Mouse (Mus musculus) kidney, adult 9 months (tissue): Measurements from ENCODE around the gene Lamtor2.
"Not testable (repeated sequence)": the region's sequence is repeated elsewhere in the genome, so short reads cannot be mapped to it uniquely, and the experiment has no call there.

Source experiments
- DNase-seq: peaks from one replicate; pipeline ENCODE4 v3.0.0; 2022

The Lamtor2 gene

DNA sequence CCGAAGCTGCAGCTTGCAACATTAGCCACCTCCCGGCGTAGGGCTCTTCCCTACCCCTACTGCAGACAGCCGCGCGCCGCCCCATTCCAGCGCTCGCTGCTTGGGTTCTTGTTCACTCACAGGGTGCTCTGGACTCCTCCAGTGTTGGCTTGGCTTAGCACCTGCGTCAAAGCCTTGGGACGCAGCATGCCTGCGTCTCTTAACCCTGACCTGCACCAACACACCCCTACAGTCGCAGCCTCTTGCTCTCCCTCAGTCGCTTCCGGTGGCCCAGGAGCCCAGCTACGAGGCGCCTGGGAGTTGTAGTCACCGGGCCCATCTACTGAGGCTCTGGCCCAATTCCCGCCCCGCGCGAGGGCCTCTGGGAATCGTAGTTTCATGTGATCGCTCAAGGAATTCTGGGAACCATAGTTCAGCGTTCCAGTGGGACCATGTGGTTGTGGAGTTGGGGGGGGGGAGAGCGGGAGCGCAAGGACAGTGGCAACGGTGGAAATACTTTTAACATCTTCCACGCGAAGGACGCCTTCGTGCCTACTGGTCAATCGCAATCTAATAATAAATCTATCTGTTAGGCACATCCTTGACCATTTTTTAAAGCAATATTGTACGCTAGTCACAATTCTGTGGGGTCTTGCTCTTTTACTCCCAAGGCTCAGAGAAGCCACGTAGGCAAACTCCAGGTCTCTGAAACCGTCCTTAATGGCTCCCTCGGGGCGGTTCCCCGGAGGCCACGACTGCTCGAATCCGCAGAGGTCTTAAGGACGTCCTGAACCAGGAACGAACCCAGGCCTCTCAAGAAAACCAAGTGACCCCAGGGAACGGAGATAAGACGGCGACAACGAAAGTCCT, at the start of gene Lamtor2:
Gene Lamtor2 (minus strand): TSS at position 399 of the 849 bp plus-strand sequence.
- peak; percentile 99 for DNase-seq

DNA sequence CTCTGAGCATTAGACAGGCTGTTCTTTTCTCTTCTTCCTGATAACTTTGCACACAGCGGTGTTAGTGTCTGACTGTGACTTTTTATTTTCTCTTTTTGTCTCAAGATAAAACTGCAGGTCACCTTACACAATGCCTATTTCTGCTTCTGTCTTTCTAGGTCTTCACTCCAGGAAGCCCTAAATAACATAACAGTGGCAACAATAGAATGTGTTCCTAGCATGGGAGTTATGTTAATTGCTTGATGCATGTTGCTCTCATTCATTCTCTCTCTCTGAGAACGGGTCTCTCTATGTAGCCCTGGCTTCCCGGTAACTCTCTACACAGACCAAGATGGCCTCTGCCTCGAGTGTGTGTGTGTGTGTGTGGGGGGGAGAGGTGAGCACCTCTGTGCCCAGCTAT, 49.6 kb upstream of the Lamtor2 start:
- DNase-seq, result no peak

DNA sequence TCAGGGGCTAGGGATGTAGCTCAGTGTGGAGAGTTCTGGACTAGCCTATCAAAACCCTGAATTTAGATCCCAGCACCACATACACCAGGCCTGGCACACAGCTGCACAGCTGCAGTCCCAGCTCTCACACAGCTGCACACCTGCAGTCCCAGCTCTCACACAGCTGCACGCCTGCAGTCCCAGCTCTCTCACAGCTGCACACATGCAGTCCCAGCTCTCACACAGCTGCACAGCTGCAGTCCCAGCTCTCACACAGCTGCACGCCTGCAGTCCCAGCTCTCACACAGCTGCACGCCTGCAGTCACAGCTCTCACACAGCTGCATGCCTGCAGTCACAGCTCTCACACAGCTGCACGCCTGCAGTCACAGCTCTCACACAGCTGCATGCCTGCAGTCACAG, 43.7 kb upstream of the Lamtor2 start:
- not testable (repeated sequence) for DNase-seq

DNA sequence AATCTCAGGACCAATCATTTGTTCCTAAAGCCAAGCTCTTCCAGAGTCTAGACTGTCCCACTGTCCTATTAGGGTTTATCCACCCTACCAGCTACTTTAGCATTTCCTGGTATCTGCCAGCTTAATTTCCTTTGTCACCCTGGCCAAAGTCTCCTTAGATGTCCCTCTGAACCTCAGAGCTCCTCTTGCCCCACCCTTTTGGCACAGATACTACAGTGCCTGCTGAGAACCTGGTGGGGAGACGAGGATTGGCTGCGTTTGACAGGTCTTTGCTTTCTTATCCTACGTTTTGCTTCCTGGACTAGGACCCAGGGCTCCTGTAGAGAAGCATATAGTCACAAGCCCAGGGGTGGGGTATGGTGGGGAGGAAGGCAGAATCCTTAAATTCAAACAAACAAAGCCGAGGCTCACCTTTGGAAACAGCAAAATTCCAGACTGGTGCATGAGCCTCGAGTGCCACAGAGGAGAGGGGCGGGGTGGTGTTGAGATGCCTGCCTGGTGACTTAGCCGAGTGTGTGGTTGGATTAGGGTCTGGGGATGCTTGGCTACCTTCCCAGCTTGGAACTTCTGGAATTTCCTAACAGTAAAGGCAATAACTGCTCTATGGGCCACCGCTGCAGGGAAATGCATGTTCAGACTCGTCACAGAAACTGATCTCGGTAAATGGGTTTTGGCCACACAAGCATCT, 41.2 kb upstream of the Lamtor2 start:
- peak; percentile 66 for DNase-seq

DNA sequence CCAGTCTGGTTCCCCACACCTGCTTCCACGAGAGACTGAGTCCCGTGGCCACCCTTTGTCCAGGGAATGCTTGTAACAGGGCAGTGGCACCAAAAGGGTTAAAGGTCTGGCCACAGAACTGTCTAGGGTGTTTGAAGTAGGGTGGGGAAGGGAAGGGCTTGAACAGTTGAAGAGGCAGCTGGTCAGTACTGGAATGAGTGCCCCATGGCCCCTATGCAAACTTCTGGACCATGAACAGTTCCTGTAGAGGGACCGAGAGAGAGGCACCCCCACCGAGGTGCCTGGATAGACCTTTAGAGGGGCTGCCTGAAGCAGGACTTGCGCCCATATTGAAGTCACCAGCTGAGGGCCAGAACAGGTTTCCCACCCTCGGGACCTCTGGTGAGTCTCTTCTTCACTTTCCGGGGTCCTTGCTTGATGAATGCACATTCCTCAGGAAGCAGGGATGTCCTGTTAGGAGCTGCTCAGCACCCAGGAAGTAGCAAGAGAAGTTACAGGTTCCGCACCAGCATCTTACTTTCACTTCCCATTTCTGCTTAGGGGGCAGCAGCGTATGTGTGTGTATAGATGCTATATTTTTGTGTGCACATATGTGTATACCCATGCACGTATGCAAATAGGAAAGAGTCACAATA, 40.2 kb upstream of the Lamtor2 start:
- no peak for DNase-seq

DNA sequence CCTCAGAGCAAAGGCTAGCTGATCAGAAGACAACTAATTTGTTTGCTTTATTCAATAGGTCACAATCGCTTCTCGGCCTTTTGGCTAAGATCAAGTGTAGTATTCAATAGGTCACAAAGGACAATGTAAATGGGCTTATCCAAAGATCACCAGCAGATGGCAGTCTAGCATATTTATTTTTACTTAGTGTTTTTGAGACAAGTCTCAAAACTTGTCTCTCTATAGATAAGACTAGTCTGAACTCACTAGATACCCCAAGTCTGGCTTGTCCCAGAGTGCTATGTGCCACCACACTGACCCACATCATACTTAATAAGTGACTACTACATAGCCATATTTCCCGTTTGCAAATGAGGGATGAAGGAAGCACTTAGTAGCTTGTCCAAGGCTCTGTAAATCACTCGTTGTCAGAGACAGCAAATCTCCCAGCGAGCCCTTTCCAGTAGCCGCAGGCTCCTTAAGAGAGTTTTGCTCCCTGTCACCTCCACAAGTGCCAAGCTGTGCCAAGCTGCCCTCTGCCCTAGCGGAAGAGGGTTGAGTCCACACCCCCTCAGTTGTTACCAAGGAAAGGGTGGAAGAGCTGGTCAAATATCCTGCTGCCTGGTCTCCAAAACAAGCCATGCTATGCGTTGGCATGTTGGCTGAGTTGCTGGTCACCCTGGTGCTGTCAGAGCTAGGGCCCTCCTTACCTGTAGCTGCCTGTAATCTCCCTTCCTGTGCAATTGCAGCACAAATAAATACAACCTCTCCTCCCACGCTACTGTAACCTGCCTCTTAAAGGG, 39.3 kb upstream of the Lamtor2 start:
- DNase-seq, result peak; percentile 81

DNA sequence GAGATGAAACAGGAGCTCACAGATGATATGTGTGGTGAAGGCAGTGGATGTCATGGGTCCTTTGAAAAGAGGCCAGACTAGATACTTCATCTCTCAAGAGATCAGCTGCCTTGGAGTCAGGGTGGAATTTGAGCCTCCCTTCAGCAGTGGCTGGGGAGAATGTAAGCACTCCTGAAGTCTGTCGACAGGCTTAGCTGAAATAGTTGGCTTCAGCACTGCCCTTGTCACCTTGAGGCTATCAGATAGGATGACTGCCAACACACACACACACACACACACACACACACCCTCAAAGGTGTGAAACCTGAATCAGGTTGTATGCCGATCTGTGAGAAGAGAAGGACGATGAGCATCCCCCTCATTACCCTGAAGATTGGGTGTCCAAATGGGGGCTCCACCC, 38.2 kb upstream of the Lamtor2 start:
- no peak for DNase-seq

DNA sequence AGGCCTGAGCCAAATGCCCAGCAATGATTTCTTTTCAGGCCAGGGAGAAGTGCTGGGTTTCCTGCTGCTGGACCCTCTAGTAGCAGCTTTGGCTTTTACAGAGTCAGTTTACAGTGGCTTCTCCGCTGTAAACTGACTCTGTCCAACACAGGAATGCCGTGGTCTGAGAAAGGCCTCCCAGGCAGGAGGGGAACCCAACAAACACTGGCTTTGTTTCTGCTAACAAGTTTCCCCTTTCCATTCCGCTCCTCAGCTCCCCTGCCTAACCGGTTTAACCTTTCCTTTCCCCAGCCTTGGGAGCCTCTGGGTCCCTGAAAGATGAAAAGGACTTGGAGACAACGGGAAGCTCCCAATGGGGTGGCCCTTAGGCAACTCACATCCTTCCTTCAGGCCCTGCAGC, 37.4 kb upstream of the Lamtor2 start:
- no peak for DNase-seq

DNA sequence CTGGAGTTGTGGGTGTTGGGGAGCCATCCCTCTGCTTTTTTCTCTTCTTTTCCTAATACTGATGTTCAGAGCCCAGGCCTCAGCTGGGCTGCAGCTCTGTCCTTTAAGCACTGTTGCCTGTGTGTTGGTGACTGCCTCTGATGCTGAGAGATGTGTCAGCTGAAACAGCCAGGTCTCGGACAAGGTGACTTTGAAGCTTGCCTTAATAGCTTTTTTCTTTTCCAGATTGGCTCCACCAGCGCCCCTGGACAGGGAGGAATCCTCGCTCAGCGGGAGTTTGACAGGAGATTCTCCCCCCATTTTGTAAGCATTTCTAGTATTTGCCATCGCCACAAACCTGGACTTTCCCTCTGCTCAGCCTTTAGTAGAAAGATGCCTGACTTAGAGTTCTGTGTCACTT, 33.8 kb upstream of the Lamtor2 start:
- DNase-seq, result no peak

DNA sequence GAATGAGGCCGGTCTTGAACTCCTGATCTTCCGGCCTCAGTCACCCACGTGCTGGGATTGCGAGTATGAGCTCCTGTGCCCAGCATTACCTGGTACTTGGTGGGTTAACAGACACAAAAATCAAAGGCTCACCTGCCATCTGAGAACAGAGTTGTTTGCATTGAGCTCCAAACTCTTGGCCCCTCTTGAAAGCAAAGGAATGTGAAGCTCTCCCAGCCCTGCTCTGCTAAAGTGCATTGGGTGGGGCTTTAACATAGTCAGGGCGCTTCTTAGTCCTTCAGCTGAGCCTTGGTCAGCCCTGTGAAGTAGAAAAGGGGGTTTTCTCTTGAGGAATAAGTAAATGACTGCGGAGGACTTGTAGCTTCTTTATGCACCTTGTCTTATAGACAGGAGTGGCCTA, 32.9 kb upstream of the Lamtor2 start:
- DNase-seq, result no peak

DNA sequence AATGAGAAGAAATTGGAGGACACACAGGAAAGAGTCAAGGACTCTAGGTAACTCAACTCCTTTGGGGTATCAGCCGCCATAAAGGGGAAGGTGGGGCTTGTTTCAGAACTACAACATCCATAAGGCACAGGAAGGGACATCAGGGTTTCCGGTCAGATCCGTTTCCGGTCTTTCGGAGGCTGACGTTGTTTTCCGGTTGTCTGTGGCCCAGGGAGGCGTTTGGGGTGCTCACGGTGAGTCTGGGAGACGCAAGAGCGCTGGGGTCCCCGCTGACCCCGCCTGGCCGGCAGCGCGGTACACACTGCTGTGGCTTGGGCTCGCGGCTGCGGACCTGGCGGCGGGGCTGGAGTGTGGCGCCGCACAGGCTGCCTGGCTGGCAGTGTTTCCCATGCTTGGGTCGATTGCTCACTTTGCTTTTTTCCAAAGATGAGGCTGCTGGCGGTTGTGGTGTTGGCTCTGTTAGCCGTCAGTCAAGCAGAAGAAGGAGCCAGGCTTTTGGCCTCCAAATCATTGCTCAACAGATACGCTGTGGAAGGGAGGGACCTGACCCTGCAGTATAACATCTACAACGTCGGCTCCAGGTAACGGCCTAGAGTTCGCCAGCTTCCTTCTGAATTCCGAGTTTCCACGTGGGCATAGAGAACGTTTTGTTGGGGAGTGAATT, 26.7 kb upstream of the Lamtor2 start:
- peak; percentile 89 for DNase-seq

DNA sequence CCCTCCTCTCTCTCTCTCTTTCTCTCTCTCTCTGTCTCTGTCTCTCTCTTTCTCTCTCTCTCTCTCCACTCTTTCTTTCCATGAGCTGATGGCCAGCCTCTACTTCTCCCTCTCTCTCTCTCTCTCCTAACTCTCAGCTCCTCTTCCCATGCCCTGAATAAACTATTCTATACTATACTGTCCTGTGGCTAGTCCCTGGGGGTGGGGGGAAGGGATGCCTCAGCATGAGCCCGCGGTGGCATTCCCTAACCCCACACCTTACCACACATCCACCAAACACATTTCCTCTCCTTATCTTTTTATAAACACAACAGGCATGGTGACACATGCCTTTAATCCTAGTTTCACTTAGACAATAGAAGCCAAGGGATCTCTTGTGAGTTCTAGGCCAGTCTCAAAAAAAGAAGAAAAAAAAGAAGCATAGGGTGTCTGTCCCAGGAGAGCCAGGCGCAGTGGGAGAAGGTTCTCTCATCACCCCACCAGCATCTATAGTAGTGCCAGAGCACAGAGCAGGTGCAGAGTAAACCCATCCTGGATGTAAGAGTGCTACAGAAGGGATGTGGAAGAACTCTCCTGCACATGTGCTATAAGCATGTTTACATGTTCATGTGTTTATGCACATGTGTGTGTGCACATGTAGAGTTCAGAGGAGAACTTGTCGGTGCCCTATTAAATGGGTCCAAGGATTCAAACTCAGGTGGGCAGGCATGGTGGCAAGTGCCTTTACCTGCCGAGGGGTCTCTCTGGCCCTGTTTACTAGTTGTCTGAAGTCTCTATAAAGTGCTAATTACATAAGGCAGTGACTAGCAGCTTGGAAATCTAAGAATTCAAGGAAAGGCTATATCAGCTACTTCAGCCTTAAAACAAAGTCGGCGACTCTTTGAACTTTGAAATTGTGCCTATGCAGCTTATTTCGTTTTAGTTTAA, 25.9 kb upstream of the Lamtor2 start:
- DNase-seq, result no peak

DNA sequence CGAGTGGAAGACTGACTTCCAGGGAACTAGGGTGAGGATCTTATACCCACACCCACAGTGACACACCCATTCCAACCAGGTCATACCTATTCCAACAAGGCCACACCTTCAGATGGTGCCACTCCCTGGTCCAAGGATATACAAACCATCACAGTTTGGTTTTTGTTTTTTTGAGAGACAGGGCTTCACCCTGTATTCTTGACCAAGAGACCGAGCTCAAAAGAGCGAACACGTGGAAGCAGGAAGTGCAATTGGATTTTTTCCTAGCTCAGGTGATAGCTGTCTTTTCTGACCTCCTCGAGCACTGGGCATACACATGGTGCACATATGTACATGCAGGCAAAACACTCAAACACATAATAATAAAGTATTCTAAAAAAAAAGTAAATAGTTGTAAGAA, 25.0 kb upstream of the Lamtor2 start:
- not testable (repeated sequence) for DNase-seq

DNA sequence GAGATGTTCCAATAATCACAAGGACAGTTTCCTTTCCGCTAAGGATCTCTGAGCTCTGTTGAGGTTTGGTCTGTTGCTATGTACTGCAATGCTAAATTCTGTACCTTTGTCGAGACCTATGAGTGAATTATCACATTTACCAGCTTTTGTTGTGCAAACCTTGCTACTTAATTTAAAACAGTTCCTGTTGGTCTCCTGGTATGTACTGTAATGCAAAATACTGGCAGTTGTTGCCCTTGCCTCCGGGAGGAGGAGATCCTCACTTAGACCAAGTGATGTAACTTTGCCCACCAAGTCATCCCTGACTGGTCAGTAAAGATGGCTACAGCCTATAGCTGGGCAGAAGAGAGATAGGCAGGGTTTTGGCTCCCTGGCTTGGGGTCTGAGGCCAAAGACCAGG, 22.7 kb upstream of the Lamtor2 start, which contains the start of gene Ssr2:
Gene Ssr2 (plus strand): TSS at position 337 of the 400 bp plus-strand sequence.
- DNase-seq, result no peak

DNA sequence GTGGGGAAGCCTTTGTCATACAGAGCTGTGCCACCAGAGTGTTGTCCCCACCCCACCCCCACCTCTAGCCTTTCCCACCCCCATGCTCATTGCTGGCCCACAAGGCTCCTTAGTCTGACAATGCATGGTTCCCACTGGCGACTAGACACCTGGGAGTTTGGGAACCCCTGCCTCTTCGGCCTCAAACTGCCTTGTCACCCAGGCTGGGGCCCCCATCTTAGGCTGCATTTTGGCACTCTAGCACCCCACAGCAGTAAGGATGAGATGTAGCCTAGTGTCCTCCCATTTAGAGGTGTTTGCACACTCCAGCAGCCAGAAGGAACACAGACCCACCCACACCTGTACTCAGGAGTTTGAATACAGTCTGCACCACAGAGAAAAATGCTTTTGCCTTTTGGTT, 20.9 kb upstream of the Lamtor2 start:
- DNase-seq, result no peak

DNA sequence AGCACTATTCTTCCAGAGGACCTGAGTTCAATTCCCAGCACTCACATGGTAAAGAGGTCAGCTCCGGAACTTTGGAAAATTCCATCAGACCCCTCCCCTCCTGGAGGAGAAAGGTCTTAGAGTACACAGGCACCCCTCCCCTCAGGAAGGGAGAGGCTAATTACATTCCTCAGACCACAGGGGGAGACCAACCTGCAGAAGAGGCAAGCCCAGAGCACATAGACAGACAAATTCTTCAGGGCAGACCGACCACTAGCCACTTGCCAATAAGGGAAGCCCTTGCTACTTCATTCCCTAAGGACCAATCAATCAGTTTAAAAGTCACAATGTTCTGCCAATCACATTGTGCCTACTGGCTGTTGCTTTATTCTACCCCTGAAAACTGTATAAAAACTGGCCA, 20.0 kb upstream of the Lamtor2 start:
- DNase-seq, result no peak

DNA sequence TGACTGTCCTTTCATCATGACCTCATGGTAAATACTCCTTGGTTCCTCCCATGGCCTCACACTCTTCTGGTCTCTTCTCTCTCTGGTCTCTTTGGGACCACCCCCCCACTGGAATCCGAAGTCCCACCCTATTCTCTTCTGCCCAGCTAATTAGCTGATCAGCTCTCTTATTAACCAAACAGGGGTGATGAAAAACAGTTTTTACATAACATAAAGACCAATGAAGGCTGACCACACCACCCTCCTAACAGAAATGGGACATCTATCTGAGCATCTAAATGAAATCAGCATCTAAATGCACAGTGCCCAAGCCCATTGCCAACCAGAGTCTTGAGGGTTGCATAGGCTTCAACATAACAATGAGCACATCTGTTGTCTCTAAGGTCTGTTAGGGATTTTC, 19.0 kb upstream of the Lamtor2 start:
- DNase-seq, result no peak

DNA sequence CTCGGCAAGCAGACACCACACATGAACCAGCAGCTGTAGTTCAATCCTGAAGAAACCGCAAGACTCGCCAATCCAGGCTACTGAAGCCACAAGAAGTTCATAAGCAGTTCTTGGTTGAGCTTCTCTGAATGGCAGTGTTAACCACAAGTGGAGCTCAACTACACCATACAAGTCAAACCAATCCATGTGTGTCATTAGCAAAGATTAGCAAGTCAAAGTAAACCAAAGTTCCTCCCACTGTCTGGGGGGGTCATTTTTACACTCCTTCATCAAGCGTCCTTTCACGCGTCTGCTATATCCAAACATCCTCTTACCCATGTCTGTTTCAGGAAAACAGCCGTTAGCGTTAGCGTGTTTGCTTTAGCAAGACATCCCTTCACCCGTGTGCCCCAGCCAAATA, 17.5 kb upstream of the Lamtor2 start:
- DNase-seq, result no peak

DNA sequence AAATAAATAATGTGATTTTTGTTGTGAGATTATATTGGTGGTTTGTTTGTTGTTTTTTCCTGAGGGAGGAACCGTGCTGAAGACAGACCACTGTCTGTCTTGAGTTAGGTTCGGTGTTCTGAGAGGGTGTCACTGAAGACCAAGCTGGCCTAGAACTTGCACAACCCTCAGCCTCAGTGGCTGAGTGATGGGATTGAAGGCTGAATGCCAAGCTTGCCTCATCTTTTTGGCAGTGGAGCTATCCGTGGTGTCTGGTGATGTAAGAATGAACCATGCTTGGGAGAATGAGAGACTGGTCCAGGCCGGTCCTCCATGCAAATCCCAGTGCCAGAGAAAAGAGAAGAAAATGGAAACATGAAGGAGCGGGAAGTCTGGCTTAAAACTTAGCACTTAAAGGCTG, 16.8 kb upstream of the Lamtor2 start:
- DNase-seq, result no peak

DNA sequence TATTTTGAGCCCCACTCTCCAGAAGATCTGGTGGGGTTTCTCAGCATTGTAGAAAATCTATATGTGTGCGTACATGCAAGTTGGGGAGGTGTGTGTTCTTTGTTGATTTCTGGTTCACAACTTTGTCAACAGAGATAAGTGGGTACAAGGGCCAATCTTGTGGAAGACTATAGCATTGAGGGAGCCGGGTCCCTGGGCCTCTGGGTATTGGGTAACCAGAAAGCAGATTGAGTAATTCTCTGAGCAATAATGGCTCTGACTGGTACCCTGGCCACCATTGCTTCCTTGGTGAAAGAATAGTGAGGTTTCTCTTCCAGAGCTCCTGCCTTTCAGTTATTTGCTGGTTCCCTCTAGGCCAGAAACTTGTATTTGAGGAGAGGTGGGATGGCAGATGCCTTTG, 16.2 kb upstream of the Lamtor2 start:
- no peak for DNase-seq

DNA sequence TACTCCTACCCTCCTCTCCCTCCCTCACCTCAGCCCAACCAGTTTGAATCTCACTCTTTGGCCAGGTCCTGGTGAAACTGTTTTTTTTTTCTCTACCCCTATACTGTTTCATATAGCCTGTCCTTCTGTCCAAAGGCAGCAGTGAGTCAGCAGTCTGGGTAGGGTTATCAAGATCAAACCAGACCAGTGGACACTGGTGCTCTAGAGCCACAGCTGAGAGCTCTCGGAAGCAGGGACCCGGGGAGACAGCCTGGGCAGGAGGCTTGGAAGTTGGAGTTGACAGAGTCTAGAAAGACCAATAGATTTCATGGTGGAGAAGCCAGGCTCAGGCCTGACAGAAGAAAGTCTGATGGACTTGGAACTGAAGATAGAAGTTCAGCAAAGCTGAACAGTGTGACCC, 15.7 kb upstream of the Lamtor2 start:
- no peak for DNase-seq
